Mouse (Mus musculus) thymus, postnatal 4 days (tissue): ENCODE measurements around the gene Krt88.
A peak's percentile ranks its signal among the peaks of the same experiment; 100 is the strongest.

ENCODE experiments used
- DNase-seq: peaks from one replicate; pipeline ENCODE4 v3.0.0; 2021

The Krt88 gene

DNA sequence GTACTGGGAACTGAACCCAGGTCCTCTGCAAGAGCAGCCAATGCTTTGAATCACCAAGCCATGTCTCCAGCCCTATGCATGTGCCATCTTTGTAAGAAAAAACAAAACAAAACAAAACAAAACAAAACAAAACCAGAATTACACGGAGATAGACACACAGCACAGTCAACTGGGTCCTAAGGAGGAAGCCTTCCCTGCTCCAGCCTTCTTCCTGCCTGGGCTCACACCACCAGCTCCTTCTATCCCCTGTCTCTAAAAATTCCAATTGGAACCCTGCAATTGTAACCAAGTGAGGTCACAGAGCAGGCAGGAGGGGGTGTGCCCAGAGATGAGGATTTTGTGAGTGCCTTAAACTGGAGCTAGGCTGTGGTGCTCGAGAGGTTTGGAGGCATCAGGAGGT is at the start of gene Krt88:
Krt88 (plus strand) TSS at position 301 of the 400 bp plus-strand sequence.
- DNase-seq, result no peak

DNA sequence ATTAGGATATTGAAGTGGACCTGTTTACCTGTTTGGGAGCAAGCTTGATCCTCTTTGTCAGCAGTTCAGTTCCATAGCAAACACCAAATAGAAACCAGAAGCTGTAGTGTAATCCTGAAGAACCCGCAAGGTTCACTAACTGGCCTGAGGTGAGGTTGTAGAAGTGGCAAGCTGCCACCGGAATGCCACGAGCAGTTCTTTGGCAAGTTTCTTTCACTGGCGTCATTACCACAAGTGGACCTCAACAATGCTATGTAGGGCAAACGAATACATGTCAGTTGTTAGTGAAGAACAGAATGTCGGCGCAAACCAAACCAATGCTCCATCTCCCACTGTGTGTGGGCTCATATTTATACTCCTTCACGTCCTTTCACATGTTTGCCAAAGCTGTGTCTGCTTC is 49.3 kb upstream of the Krt88 start:
- DNase-seq, result no peak

DNA sequence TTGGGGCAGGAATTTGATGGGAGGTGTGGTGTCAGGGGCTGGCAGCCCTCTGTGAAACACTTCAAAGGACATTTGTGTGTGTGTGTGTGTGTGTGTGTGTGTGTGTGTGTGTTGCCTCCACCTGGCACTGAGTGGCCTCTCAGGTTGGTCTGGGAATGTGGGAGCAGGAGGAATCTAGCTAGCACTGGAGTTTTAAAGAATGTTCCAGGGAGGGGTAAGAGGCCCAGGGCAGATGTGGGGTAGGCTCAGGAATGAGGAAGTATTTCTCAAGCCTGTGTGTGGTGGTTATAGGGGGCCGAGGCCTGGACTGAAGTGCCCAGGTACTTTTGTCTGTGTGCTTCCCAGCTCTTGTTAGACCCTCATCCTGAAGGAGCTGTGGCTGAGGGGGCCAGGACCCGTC is 36.8 kb upstream of the Krt88 start, which contains the start of gene Krt7:
Krt7 (plus strand) TSS at position 269 of the 400 bp plus-strand sequence.
- DNase-seq, result no peak

DNA sequence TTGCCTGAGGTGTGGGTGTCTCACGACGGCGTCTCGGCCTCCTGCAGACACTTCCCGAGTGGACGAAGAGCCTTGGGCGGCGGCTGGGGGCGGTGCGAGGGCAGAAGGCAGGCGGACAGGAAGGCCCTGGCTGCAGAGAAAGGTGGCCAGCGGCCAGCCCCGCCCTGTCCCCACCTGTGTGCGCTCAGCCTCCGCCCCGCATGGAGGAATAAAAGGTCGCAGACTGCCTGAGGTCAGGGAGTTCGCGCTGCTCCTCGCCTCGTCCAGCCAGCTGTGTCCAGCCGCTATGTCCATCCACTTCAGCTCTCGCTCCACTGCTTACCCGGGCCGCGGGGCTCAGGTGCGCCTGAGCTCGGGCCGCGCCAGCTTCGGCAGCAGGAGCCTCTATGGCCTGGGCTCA is 35.4 kb upstream of the Krt88 start:
- peak; percentile 14 for DNase-seq

DNA sequence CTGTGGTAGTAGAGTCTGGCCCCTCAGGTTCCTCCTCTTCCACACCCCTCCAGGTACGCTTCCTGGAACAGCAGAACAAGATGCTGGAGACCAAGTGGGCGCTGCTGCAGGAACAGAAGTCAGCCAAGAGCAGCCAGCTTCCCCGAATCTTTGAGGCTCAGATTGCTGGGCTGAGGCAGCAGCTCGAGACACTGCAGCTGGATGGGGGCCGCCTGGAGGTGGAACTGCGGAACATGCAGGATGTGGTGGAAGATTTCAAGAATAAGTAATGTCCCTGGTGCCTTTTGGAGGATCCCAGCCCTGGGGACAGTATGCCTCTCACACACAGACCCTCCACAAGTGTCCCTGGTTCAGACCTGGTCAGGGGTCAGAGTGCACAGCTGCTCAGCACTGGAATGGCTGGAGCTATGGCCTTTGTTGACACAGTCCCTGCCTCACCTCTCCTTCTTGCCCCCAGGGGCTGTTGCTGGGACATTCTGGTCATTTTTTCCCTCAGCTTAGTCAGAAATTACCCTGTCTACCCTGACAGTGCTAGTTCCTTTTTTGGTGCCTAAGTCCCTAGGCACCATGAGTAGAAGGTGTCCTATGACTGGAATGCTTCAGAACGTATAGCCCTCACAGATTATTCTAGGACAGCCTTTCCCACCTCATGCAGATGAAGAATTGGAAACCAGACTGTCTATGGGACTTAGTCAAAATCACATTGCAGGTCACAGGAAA is 33.5 kb upstream of the Krt88 start:
- DNase-seq, result peak; percentile 25

DNA sequence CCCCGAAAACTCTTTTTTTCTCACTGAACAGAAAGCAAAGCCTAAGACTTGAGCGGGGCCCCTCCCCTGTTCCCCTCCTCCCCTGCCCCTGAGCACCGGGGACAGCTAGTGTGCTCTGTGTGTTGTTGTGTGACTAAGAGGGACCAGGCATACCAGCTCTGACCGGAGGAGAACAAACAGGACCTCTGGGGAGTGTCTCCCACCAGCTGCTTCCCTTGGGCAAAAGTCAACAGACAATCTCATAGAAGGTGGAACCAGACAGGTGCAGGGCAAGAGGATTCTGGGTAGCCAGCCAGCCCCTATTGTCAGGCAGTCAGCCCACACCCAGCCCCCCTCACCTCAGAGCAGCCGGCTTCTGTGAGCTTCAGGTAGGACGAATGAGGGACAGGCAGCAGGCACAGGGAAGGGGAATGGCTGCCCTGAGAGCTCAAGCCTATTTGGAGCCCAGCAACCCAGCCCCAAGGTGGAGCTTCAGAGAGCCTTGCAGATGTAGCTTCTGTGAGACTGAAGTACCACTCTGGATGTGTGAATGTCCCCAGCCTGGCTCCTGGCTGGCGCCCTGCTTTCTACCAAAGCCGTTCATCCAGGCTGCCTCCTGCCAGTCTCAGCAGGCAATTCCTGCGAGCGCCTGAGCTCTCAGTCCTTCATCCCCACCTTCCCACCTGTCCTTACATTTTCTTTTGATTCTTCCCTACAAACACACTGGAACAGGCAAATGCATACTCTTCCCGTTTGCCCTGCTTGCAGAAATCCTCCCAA is 32.6 kb upstream of the Krt88 start:
- no peak for DNase-seq

DNA sequence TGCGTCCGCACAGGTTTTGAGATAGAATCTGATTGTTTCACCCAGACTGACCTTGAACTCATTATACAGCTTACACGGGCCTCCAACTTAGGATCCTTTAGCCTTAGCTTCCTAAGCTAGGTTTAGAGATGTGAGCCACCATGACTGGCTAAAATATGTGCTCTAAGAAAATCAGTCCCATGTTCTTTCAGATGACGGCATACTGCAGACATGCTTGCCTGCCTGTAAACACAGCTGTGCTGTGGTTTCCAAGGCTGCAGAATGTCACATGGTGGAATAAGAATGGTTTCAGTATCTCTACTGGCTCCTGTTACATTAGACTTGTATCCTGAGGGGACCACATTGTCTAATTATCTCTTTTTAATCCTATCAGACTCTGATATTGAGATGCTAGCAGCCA is 28.6 kb upstream of the Krt88 start:
- no peak for DNase-seq

DNA sequence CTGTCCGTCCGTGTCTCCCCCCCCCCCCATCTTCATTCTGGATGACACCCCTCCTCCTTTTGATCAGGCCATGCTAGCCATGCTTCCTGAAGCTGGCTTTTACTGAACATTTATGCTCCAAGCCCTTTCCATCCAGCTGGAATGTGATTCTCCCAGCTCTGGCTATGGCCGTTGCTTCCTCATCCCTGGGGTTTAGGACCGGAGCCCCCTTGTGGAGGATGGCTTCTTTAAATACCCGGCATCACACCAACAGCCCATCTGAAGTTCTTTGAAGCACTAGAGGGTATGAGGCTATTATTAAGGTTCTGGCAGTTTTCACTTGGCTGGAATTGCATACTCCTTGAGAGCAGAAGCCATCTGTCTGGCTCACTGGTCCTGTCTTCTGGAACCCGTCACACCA is 26.6 kb upstream of the Krt88 start:
- DNase-seq, result no peak

DNA sequence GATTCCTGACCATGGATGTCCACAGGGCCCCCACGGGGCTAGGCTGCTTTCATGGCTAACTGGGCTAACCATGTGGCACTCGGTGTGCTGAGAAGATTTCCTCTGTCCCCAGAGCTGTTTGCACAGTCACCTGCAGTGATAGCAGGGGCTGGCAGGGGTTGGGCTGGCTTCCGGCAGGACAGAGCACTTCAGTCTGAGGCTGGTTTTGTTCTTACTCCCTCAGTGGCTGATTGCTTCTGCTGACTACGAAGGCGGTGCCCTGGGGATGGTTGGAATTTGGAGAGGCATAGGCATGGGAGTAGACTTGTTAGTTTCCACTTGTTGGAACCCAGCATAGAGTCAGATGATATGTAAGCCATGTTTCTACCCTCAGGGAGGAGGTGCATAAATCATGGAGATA is 22.6 kb upstream of the Krt88 start:
- DNase-seq, result no peak

DNA sequence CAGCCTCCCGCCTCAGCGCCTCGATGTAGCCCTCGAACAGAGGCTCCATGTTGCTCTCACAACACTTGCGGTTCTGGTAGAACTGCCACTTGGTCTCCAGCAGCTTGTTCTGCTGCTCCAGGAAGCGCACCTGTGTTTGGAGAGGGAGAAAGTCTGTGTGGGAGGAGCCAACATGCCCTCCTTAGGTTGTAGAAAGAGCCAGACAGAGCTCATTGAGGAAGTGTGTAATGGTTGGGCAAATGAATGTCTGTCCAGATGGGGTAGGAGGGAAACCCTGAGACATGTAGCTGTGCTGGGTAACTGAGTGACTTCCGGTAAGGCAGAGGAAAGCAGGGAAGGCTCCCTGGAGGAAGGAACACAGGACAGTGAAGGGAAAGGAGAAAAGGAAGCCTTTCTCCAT is 10.9 kb upstream of the Krt88 start:
- DNase-seq, result no peak

DNA sequence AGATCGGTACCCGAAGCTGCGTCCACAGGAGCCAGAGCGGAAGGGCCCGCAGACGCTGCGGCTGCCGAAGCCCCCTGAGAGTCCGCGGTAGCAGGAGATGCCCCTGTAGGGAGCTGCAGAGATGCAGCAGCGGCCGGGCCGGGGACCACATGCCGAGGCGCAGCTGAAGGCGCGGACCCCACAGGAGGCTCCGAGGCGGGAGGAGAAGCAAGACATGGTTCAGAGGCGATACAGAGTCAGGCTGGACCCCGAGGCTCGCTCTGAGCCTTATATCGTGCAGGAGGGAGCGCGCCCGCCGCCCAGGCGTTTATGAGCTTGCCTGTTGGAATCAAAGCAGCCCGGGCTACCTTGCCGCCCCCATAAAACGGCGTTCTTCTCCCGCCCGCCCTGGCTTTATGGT is 9.0 kb upstream of the Krt88 start, which contains the start of gene Krt87:
Krt87 (minus strand) TSS at position 250 of the 400 bp plus-strand sequence.
- peak; percentile 12 for DNase-seq

DNA sequence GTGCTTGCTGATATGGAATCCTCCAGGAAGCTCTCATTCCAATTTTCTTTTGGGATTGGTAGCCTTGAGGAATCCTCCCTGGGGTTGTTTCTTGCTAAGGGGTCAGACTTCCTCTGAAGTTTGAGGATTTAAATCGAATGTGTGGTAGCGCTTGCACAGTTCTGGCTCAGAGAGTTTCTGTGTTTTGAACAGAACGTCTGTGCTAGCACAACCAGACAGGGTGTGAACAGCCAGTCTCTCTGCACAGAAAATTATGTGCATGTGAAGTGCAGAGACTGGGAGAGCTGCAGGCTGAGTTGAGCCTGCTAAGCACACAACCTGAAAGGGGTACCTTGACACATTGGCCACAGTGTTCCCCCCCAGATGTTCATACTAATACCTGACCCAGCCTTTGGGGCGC is 6.7 kb upstream of the Krt88 start:
- no peak for DNase-seq

DNA sequence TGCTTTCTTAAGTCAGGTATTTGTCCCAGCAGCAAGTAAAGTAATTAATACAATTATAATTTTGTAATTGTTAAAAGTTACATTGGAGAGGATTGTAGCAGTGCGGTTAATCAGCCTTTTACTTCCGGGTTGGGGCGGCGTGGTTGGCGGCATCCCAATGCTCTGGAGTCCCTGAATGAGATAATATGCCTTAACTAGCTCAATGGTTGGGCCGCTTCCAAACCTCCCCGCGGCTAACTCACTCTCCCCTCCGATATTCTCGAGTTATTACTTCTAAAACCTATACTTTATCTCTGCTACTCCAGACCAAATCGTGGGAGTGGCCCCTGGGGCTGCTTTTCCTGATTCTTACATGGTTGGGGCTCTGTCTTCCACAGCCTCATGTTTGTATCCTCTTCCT is 972 bp upstream of the Krt88 start:
- no peak for DNase-seq

DNA sequence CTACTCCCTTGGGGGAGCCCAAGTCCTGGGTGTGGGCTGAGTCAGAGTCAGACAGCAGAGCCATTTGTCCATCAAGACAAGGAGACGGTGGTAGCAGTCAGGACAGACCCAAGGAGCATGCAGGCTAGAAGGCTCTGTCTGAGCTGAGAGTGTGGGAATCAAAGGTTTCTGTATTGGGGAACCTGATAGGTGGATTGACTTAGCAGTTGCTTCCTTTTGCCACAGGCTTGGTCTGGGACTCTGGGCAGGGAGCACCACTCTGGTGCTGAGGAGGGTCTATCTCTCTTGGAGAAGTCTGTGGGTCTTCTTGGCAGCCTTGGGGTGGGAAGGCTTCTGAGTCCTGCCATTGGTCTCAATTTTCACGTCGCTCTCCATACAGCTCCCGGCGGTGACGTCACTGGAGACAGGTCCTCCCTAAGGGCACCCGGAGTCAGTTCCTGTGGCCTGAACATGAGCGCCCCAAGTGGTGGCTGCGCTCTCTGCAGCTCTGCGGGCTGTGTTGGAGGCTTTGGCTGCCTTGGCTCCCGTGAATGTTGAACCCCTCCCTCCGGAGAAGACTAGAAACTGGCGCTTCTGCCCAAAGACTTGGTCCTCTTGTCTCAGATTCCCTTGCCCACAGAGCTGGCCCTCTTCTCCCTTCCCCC is 5.7 kb downstream of the Krt88 start:
- DNase-seq, result peak; percentile 84

DNA sequence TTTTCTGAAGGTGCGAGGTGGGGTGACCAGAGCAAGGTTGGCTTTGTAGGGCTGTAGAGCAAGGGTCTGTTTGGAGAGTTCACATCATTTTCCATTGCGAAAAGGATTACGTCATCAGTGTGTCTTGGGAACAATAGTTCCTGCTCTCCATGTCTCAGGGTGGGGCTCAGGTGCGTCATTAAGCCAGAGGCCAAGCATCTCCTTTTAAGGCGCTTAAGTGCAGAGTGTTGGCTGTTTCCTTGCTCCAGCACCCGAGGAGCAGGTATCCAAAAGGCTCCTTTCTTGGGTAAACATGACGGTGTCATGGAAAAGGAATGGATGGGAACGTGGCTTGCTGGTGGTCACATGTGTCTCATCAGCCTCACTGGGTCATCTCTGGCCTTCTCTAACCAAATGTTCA is 7.2 kb downstream of the Krt88 start:
- no peak for DNase-seq

DNA sequence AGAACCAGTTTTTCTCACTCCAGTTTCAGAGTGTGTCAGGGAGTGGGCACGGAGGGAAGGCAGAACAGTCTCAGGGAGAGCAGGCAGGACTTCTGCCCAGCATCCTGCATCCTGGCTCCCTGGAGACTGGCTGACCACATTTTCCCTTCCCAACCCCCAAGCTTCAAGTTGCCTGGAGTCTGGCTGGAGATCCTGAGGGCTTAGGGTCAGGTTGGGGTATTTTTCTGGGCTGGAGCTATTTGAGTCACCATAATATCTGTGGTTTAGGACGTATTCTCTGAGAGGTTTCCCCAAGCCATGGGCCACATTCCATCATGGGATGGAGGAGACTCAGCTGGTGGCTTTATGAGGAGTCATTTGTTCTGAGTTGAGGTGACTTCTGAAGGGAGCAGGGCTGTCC is 7.7 kb downstream of the Krt88 start:
- no peak for DNase-seq

DNA sequence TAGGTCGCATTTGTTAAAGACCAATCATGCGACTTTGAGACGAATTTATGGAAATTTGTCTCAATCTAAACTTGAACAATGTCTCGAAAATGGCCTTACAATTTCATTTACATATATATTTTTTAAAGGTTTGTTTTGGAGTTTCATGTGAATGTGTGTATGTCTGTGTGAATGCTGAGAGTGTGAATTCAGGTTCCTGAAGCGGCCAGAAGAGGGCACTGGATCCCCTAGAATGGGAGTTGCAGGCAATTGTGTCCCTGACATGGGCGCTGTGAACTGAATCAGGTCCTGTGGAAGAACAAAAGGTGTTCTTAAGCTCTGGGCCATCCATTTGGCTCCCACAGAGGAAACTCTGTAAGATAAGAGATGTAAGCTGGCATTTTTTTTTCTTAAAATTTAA is 8.3 kb downstream of the Krt88 start:
- no peak for DNase-seq

DNA sequence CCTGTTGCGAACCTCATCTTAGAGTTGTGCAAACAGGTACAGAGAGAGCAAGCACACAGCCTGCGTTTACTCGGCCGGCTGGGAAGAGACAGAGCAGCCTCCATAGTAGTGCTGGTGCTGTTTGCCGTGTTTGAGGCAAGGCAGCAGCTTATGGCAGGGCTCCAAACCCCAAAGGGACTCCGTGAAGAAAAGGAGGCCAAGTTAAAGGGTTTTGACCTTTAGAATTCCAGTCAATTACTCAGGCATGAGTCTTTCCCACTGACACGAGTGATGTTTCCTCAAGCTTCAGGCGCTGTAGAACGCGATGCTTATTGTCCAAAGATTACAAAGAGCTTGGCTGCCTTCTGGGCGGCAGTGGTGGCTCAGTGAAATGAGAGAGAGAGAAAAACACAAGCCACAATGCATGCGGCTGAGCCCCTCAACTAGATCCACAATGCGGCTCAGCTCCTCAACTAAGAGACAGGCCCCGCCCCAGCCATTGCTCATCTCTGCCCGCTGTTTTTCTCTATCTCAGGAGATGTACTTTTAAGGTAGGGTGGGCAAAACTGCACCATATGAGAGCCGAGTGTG is 10.9 kb downstream of the Krt88 start:
- DNase-seq, result no peak

DNA sequence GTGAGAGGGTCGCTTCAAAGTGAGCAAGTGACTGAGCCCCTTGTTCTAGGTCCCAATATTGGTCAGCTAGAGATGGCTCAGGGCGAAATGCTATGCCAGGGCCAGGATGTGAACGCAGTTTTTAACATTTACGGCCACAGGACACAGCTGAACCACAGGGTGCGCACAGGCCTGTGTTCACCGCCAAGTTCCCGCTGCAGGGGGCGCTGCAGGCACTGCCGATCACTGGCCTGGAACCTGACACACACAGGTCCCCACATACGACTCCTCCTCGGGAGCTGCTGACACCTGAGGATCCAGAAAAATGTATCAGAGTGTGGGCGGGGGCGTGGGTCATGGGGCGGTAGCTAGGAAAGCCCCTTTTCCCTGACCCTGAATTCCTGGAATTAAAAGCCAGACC is 11.7 kb downstream of the Krt88 start:
- peak; percentile 58 for DNase-seq

DNA sequence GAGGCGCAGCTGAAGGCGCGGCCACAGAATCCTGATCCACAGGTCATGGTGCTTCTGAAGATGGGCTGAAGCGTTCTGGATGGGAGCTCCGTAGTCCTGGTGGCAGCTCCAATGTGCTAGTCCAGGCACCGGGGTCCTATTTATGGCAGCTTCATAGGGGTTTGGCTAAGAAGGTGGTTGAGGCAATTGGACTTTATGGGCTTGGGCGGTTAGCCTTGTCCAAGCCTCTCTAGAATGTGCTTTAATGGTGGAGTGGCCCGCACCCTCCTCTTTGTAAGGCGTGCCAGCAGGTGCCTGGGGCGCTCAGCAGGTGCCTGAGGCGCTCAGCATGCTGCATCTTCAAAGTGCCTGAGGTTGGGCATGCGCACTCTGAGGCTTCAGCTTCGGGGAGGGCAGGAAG is 16.1 kb downstream of the Krt88 start, which contains the start of gene Krt81:
Krt81 (minus strand) TSS at position 101 of the 400 bp plus-strand sequence.
- DNase-seq, result no peak

DNA sequence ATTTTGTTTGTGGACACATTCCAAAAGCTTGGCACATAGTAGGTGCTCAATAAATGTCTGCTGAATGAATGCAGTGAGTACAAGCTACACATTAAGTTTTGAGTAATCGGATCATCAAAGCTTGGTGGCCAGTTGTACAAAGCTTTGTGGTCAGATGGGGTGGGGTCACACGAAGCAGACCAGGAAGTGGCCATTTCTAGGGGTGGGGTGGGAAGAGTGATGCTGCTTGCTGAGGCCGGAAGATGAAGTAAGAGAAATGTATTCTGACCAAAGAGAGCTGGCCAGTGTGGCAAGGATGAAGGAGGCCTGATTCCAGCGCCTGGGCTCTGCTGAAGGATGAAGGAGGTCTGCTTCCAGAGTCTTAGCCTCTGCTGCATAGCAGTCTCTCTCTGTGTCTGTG is 21.5 kb downstream of the Krt88 start:
- no peak for DNase-seq

DNA sequence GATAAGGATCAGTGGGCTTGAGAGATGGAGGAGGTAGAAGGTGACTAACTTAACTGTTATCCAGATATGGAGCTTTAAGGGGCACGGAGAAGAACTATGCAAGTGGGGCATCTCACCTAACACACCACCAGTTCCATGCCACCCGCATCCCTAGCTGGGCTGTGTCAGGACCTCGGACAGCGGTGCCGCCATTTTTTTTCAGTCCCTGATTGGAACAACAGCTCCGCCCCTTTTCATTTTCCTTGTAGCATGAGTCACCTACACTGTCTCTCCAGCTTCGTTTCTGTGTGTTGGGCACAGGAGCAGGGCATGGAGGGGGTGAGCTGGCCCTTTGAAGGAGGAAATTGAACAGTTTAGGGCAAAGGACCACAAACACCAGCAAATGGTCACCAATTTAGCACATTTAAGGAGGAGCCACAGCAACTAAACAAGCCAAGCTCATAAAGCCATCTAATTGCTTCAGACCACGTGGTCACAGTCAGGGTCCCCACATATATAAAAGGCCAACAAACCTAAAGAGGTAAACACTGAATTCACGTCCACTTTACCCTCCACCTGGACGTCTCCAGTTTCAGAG is 25.5 kb downstream of the Krt88 start, which contains the start of gene Krt86:
Krt86 (plus strand) TSS at position 527 of the 577 bp plus-strand sequence.
- peak; percentile 44 for DNase-seq
